Mouse (Mus musculus): Measurements from ENCODE around the gene Trp53rka. TPM values are rescaled to one million over a fixed set of nuclear protein-coding genes. Genes with fewer than 3 reads are reported as not detected.

Trp53rka gene
- polyA plus RNA-seq, 1 experiment from 2014 or later = 49.3 TPM

GRCm38 (mm10) chr2:165442981-165443380 is 50.1 kb downstream of the Trp53rka start:
- no peak for ATAC-seq (ENCODE audit: low FRiP score)

GRCm38 (mm10) chr2:165441613-165442012 is 51.5 kb downstream of the Trp53rka start:
- no peak overlapping the region for H3K9ac ChIP-seq (ENCODE audit: low read length)
- WGBS = 68% methylated on average over 4 of the region's 4 CpGs
- DNase-seq (ENCODE audit: low spot score, missing footprints) (no peak), ATAC-seq (ENCODE audit: low FRiP score) (no peak)
- no peak overlapping the region for H3K27ac ChIP-seq (ENCODE audit: low read depth, low read length)
- no peaks in the 10 kb centered on the region for H3K9me3 ChIP-seq (ENCODE audit: control insufficient read depth, low read length)
- no peaks in the 10 kb centered on the region for H3K4me1 ChIP-seq (ENCODE audit: control insufficient read depth, insufficient read depth, low read length)
- no peak overlapping the region for H3K4me2 ChIP-seq
- no peaks in the 10 kb centered on the region for H3K36me3 ChIP-seq (ENCODE audit: control insufficient read depth, insufficient read depth, low read length)
- no peak overlapping the region for H3K4me3 ChIP-seq (ENCODE audit: low read depth, low read length)
- H3K27me3 ChIP-seq (ENCODE audit: control insufficient read depth, insufficient read depth, low read length) = no peaks in the 10 kb centered on the region

More at GRCm38 (mm10) chr2:165442981-165443380, 50.1 kb downstream of the Trp53rka start:
- H3K27me3 ChIP-seq (ENCODE audit: control insufficient read depth, insufficient read depth, low read length) = no peaks in the 10 kb centered on the region
- WGBS = 90% methylated on average over 10 of the region's 10 CpGs
- no peaks in the 10 kb centered on the region for H3K4me1 ChIP-seq (ENCODE audit: control insufficient read depth, insufficient read depth, low read length)
- H3K9me3 ChIP-seq (ENCODE audit: control insufficient read depth, low read length) = no peaks in the 10 kb centered on the region
- DNase-seq (ENCODE audit: low spot score, missing footprints) = no peak
- H3K27ac ChIP-seq (ENCODE audit: low read depth, low read length) = no peak overlapping the region
- no peaks in the 10 kb centered on the region for H3K36me3 ChIP-seq (ENCODE audit: control insufficient read depth, insufficient read depth, low read length)
- H3K4me2 ChIP-seq = no peak overlapping the region
- no peak overlapping the region for H3K9ac ChIP-seq (ENCODE audit: low read length)
- H3K4me3 ChIP-seq (ENCODE audit: low read depth, low read length) = no peak overlapping the region

Other genes starting within 250 kb of the Trp53rka start
- gene Slc35c2, start 205.5 kb downstream of the Trp53rka start, polyA plus RNA-seq (2014; fragmentation: Nextera tagmentation; extraction: Ambion mirVana) = 49.5 and 49.7 TPM in 2 replicates
- gene Elmo2, start 166.8 kb downstream of the Trp53rka start, polyA plus RNA-seq (2014; fragmentation: Nextera tagmentation; extraction: Ambion mirVana) = 79.9 and 83.1 TPM in 2 replicates
- gene Zfp663, start 124.6 kb downstream of the Trp53rka start, polyA plus RNA-seq (2014; fragmentation: Nextera tagmentation; extraction: Ambion mirVana) = 9.0 and 10.1 TPM in 2 replicates
- gene Zfp334, start 105.1 kb downstream of the Trp53rka start, polyA plus RNA-seq (2014; fragmentation: Nextera tagmentation; extraction: Ambion mirVana) = 24.1 and 25.6 TPM in 2 replicates
- gene Ocstamp, start 92.9 kb downstream of the Trp53rka start, polyA plus RNA-seq (2014; fragmentation: Nextera tagmentation; extraction: Ambion mirVana) = 0.04 and 0.11 TPM in 2 replicates
- 1.4 and 2.1 TPM in 2 replicates for gene Slc13a3, start 20.1 kb downstream of the Trp53rka start, polyA plus RNA-seq (2014; fragmentation: Nextera tagmentation; extraction: Ambion mirVana)
- gene Slc2a10, start 10.5 kb upstream of the Trp53rka start, polyA plus RNA-seq (2014; fragmentation: Nextera tagmentation; extraction: Ambion mirVana) = 2.8 TPM in 2 replicates
- gene Eya2, start 101.7 kb upstream of the Trp53rka start, polyA plus RNA-seq (2014; fragmentation: Nextera tagmentation; extraction: Ambion mirVana) = 6.9 and 8.3 TPM in 2 replicates

All from midbrain, embryonic 11.5 days (tissue).